Mouse (Mus musculus): ENCODE measurements at regions not wholly inside any gene's neighbourhood (a gene's known extent, or its start where the extent isn't known, plus 50 kb on each side); places are given as distances from the start of the nearest gene placed in this dataset.

- no peak overlapping the region for H3K4me2 ChIP-seq (ENCODE audit: low read length)
- H3K9me3 ChIP-seq (ENCODE audit: control insufficient read depth, low read length): no peaks in the 10 kb centered on the region
- peaks cover 17% of the 10 kb centered on the region for H3K4me1 ChIP-seq (replicated peaks; ENCODE audit: control insufficient read depth, insufficient read depth, low read length)
- no peak overlapping the region for H3K4me3 ChIP-seq (replicated peaks; ENCODE audit: low read length)
- H3K9ac ChIP-seq (replicated peaks; ENCODE audit: low read depth, low read length): no peak overlapping the region
- ATAC-seq: 0 out of 2 replicates have a peak, but pooled peaks have one; percentile 21
- H3K27ac ChIP-seq (ENCODE audit: low read length): 0 out of 2 replicates have a peak overlapping the region, but pooled peaks have one; percentile 20
- H3K36me3 ChIP-seq (ENCODE audit: control insufficient read depth, insufficient read depth): no peaks in the 10 kb centered on the region
- H3K27me3 ChIP-seq (replicated peaks; ENCODE audit: control insufficient read depth, insufficient read depth, low read length): no peaks in the 10 kb centered on the region
- WGBS: 34% methylated on average over 2 of the region's 2 CpGs
These were observed 263.1 kb downstream of the Matn1 start for GRCm38 (mm10) chr4:131207249-131207648.

DNA sequence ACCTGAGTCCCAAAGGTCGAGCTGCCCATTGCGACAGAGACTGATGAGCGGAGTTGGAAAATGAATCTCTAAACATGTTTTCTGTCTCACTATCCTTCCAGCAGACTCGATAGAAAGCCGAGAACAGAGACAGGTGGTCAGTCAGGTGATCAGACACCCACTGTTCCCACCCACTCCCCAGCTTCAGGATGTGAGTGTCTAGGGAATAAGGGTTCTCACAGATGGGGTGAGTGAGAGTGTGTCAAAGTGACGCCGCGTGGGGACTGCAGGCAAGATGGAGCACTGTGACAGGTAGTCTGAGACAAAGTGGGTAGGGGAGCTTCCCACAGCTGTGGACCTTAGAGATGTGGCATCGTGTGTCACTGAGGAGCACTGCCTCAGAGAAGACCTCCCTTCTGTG, 264.0 kb downstream of the Matn1 start:
- Histone ChIP-seq H3K9me3 (ENCODE audit: control insufficient read depth, low read length) (no peaks in the 10 kb centered on the region), H3K27ac (ENCODE audit: low read length) (no peak overlapping the region), H3K9ac (replicated peaks; ENCODE audit: low read depth, low read length) (no peak overlapping the region), H3K4me1 (replicated peaks; ENCODE audit: control insufficient read depth, insufficient read depth, low read length) (peaks cover 17% of the 10 kb centered on the region), H3K4me2 (ENCODE audit: low read length) (no peak overlapping the region), H3K27me3 (replicated peaks; ENCODE audit: control insufficient read depth, insufficient read depth, low read length) (no peaks in the 10 kb centered on the region), H3K4me3 (replicated peaks; ENCODE audit: low read length) (no peak overlapping the region), H3K36me3 (ENCODE audit: control insufficient read depth, insufficient read depth) (no peaks in the 10 kb centered on the region)
- WGBS: 69% methylated on average over 9 of the region's 9 CpGs
- no peak for ATAC-seq

- 70% methylated on average over 6 of the region's 6 CpGs for WGBS
- Histone ChIP-seq H3K4me3 (replicated peaks; ENCODE audit: low read length) (no peak overlapping the region), H3K4me2 (ENCODE audit: low read length) (no peak overlapping the region), H3K9ac (replicated peaks; ENCODE audit: low read depth, low read length) (no peak overlapping the region), H3K4me1 (replicated peaks; ENCODE audit: control insufficient read depth, insufficient read depth, low read length) (peaks cover 17% of the 10 kb centered on the region), H3K27ac (ENCODE audit: low read length) (no peak overlapping the region), H3K27me3 (replicated peaks; ENCODE audit: control insufficient read depth, insufficient read depth, low read length) (no peaks in the 10 kb centered on the region), H3K36me3 (ENCODE audit: control insufficient read depth, insufficient read depth) (no peaks in the 10 kb centered on the region), H3K9me3 (ENCODE audit: control insufficient read depth, low read length) (no peaks in the 10 kb centered on the region)
- no peak for ATAC-seq
These were observed 264.5 kb downstream of the Matn1 start for GRCm38 (mm10) chr4:131208637-131209036.

DNA sequence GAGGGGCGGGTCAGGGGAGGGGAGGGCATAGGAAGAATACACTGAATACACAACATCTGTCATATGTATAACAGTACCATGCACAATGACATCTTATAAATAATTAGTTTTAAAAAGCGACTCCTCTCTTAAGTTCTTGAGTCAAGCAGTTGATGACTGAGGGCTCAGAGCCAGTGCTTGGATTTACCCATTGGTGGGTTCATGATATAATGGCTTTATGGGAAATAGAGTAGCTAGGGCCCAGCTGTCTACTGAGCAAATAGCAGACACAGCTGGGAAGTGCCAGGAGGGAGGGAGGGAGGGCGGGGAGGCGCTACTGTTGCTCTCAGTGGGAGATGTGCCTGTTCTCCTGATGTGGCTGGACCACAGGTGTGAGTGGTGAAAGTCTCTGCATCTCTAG, 268.5 kb downstream of the Matn1 start:
- peak; percentile 33; the same call in 1 of the 2 replicates for ATAC-seq
- Histone ChIP-seq H3K4me3 (replicated peaks; ENCODE audit: low read length) (no peak overlapping the region), H3K9me3 (ENCODE audit: control insufficient read depth, low read length) (no peaks in the 10 kb centered on the region), H3K9ac (replicated peaks; ENCODE audit: low read depth, low read length) (no peak overlapping the region), H3K4me2 (ENCODE audit: low read length) (no peak overlapping the region), H3K4me1 (replicated peaks; ENCODE audit: control insufficient read depth, insufficient read depth, low read length) (peaks cover 12% of the 10 kb centered on the region), H3K27ac (ENCODE audit: low read length) (no peak overlapping the region), H3K36me3 (ENCODE audit: control insufficient read depth, insufficient read depth) (no peaks in the 10 kb centered on the region), H3K27me3 (replicated peaks; ENCODE audit: control insufficient read depth, insufficient read depth, low read length) (no peaks in the 10 kb centered on the region)
- 57% methylated on average over 4 of the region's 4 CpGs for WGBS

- WGBS: 85% methylated on average over 10 of the region's 11 CpGs
- no peak overlapping the region for H3K27ac ChIP-seq (ENCODE audit: low read length)
These were observed 271.5 kb downstream of the Matn1 start for GRCm38 (mm10) chr4:131215682-131216081.

DNA sequence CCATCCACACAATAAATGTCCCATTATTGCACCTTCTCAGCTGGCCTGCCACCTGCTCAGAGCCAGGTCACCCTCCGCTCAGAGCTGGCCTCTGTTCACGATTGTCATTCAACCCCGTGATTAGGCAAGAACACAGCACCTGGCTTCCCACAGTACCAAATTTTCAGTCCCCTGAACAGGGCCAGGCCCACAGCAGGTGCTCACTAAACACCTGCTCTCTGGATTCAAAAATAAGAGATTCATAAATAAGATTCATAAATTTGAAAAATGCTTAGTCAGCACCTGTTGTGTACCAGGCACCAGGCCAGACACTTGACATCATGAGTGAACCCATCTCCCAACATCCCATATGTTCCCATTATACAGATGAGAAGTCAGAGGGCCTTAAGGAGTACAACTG, 272.2 kb downstream of the Matn1 start:
- no peak overlapping the region for H3K4me3 ChIP-seq (replicated peaks; ENCODE audit: low read length)
- no peak for ATAC-seq
- H3K27ac ChIP-seq (ENCODE audit: low read length): no peak overlapping the region
- no peaks in the 10 kb centered on the region for H3K36me3 ChIP-seq (ENCODE audit: control insufficient read depth, insufficient read depth)
- no peak overlapping the region for H3K9ac ChIP-seq (replicated peaks; ENCODE audit: low read depth, low read length)
- 82% methylated on average over 3 of the region's 3 CpGs for WGBS
- no peaks in the 10 kb centered on the region for H3K27me3 ChIP-seq (replicated peaks; ENCODE audit: control insufficient read depth, insufficient read depth, low read length)
- no peaks in the 10 kb centered on the region for H3K9me3 ChIP-seq (ENCODE audit: control insufficient read depth, low read length)
- H3K4me1 ChIP-seq (replicated peaks; ENCODE audit: control insufficient read depth, insufficient read depth, low read length): peaks cover 9% of the 10 kb centered on the region
- H3K4me2 ChIP-seq (ENCODE audit: low read length): no peak overlapping the region

More at GRCm38 (mm10) chr4:131215682-131216081, 271.5 kb downstream of the Matn1 start:
- no peak for ATAC-seq
- Histone ChIP-seq H3K9me3 (ENCODE audit: control insufficient read depth, low read length) (no peaks in the 10 kb centered on the region), H3K36me3 (ENCODE audit: control insufficient read depth, insufficient read depth) (no peaks in the 10 kb centered on the region), H3K9ac (replicated peaks; ENCODE audit: low read depth, low read length) (no peak overlapping the region), H3K27me3 (replicated peaks; ENCODE audit: control insufficient read depth, insufficient read depth, low read length) (no peaks in the 10 kb centered on the region), H3K4me2 (ENCODE audit: low read length) (no peak overlapping the region), H3K4me3 (replicated peaks; ENCODE audit: low read length) (no peak overlapping the region), H3K4me1 (replicated peaks; ENCODE audit: control insufficient read depth, insufficient read depth, low read length) (peaks cover 9% of the 10 kb centered on the region)

GRCm38 (mm10) chr4:131217083-131217482, 272.9 kb downstream of the Matn1 start:
- ATAC-seq: no peak
- Histone ChIP-seq H3K4me2 (ENCODE audit: low read length) (no peak overlapping the region), H3K9ac (replicated peaks; ENCODE audit: low read depth, low read length) (no peak overlapping the region), H3K9me3 (ENCODE audit: control insufficient read depth, low read length) (no peaks in the 10 kb centered on the region), H3K27ac (ENCODE audit: low read length) (no peak overlapping the region), H3K27me3 (replicated peaks; ENCODE audit: control insufficient read depth, insufficient read depth, low read length) (no peaks in the 10 kb centered on the region), H3K4me3 (replicated peaks; ENCODE audit: low read length) (no peak overlapping the region), H3K4me1 (replicated peaks; ENCODE audit: control insufficient read depth, insufficient read depth, low read length) (peaks cover 9% of the 10 kb centered on the region), H3K36me3 (ENCODE audit: control insufficient read depth, insufficient read depth) (no peaks in the 10 kb centered on the region)
- 91% methylated on average over 4 of the region's 4 CpGs for WGBS

- H3K27me3 ChIP-seq (replicated peaks; ENCODE audit: control insufficient read depth, insufficient read depth, low read length): no peaks in the 10 kb centered on the region
- H3K9me3 ChIP-seq (ENCODE audit: control insufficient read depth, low read length): no peaks in the 10 kb centered on the region
- no peak overlapping the region for H3K4me2 ChIP-seq (ENCODE audit: low read length)
- 51% methylated on average over 7 of the region's 7 CpGs for WGBS
- ATAC-seq: peak; percentile 43; the same call in 1 of the 2 replicates
- H3K36me3 ChIP-seq (ENCODE audit: control insufficient read depth, insufficient read depth): no peaks in the 10 kb centered on the region
- no peak overlapping the region for H3K4me3 ChIP-seq (replicated peaks; ENCODE audit: low read length)
- no peak overlapping the region for H3K9ac ChIP-seq (replicated peaks; ENCODE audit: low read depth, low read length)
- H3K27ac ChIP-seq (ENCODE audit: low read length): no peak overlapping the region
- peaks cover 9% of the 10 kb centered on the region for H3K4me1 ChIP-seq (replicated peaks; ENCODE audit: control insufficient read depth, insufficient read depth, low read length)
These were observed 273.5 kb downstream of the Matn1 start for GRCm38 (mm10) chr4:131217571-131218155.

DNA sequence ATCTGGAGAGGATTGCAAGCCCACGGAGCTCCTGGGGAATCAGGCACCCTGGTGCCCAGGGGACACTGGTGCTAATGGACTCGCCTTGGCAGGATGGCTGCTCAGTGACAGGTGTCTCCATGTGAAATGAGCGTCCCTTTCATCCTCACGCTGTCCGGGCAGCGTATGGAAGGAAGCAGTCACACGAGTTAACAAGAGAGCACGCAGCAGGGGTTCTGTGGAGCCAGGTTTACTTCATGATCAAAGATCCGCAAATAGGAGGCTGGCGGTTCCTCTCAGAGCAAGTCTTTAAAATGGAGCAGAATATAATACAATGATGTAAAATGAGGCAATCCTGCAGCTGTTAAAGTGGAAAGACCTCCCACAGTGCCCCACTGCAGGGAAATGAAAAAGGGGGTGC, 276.8 kb downstream of the Matn1 start:
- no peak overlapping the region for H3K27ac ChIP-seq (ENCODE audit: low read length)
- H3K9ac ChIP-seq (replicated peaks; ENCODE audit: low read depth, low read length): no peak overlapping the region
- H3K4me1 ChIP-seq (replicated peaks; ENCODE audit: control insufficient read depth, insufficient read depth, low read length): peaks cover 9% of the 10 kb centered on the region
- WGBS: 49% methylated on average over 10 of the region's 10 CpGs
- H3K9me3 ChIP-seq (ENCODE audit: control insufficient read depth, low read length): no peaks in the 10 kb centered on the region
- H3K4me2 ChIP-seq (ENCODE audit: low read length): no peak overlapping the region
- no peaks in the 10 kb centered on the region for H3K36me3 ChIP-seq (ENCODE audit: control insufficient read depth, insufficient read depth)
- H3K4me3 ChIP-seq (replicated peaks; ENCODE audit: low read length): no peak overlapping the region
- ATAC-seq: no peak
- H3K27me3 ChIP-seq (replicated peaks; ENCODE audit: control insufficient read depth, insufficient read depth, low read length): no peaks in the 10 kb centered on the region

DNA sequence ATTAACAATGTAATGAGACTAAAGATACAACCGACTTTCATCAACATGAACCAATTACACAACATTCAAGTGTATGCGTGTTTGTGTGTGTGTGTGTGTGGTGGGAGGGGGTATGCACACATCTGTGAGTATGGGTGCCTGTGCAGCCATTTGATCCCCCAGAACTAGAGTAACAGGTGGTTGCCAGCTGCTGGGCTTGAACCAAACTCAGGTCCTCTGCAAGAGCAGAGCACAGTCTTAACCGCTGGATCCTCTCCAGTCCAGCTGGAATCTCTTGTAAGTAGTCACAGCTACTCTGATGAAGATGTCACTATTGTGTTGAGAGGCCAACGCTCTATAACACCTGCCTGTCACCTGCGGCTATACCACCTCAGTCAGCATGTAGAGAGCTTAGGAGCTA, 286.2 kb downstream of the Matn1 start:
- WGBS: 97% methylated on average over 5 of the region's 5 CpGs

More for the DNA sequence above, 286.2 kb downstream of the Matn1 start:
- no peak for ATAC-seq
- Histone ChIP-seq H3K4me3 (replicated peaks; ENCODE audit: low read length) (no peak overlapping the region), H3K27ac (ENCODE audit: low read length) (no peak overlapping the region), H3K4me1 (replicated peaks; ENCODE audit: control insufficient read depth, insufficient read depth, low read length) (no peaks in the 10 kb centered on the region), H3K36me3 (ENCODE audit: control insufficient read depth, insufficient read depth) (no peaks in the 10 kb centered on the region), H3K4me2 (ENCODE audit: low read length) (no peak overlapping the region), H3K27me3 (replicated peaks; ENCODE audit: control insufficient read depth, insufficient read depth, low read length) (no peaks in the 10 kb centered on the region), H3K9me3 (ENCODE audit: control insufficient read depth, low read length) (no peaks in the 10 kb centered on the region), H3K9ac (replicated peaks; ENCODE audit: low read depth, low read length) (no peak overlapping the region)
